Mouse (Mus musculus) liver, embryonic 12.5 days (tissue): Measurements from ENCODE around the gene Naa38. TPM values are rescaled to one million over a fixed set of nuclear protein-coding genes. Genes with fewer than 3 reads are reported as not detected.

Source experiments
- ATAC-seq: fragments of 200-750 bp; cut with Nextera tagmentation; 2 replicates; pipeline ENCODE4 v1.8.0; 2017; ENCODE audit warnings: moderate number of reproducible peaks, mild to moderate bottlenecking, moderate library complexity
- H3K27ac ChIP-seq: fragments of 300-500 bp; sonication (generic); 2 replicates; pipeline ENCODE4 v1.5.1; 2016; ENCODE audit warnings: mild to moderate bottlenecking
- H3K27me3 ChIP-seq: fragments of 300-500 bp; sonication (generic); replicated peaks from 2 replicates; pipeline ENCODE4 v1.6.1; 2016; ENCODE audit warnings: mild to moderate bottlenecking, moderate library complexity
- H3K36me3 ChIP-seq: fragments of 300-500 bp; sonication (generic); 2 replicates; pipeline ENCODE4 v1.6.1; 2016; ENCODE audit warnings: mild to moderate bottlenecking, moderate library complexity
- H3K4me1 ChIP-seq: fragments of 300-500 bp; sonication (generic); 2 replicates; pipeline ENCODE4 v1.6.1; 2016
- H3K4me2 ChIP-seq: fragments of 300-500 bp; sonication (generic); 2 replicates; pipeline ENCODE4 v1.6.1; 2016; ENCODE audit warnings: mild to moderate bottlenecking, moderate library complexity
- H3K4me3 ChIP-seq: fragments of 300-500 bp; sonication (generic); 2 replicates; pipeline ENCODE4 v1.5.1; 2016; ENCODE audit warnings: mild to moderate bottlenecking, moderate library complexity
- H3K9ac ChIP-seq: fragments of 300-500 bp; sonication (generic); 2 replicates; pipeline ENCODE4 v1.6.1; 2016; ENCODE audit warnings: mild to moderate bottlenecking, moderate library complexity
- H3K9me3 ChIP-seq: fragments of 300-500 bp; sonication (generic); replicated peaks from 2 replicates; pipeline ENCODE4 v1.6.1; 2016; ENCODE audit warnings: mild to moderate bottlenecking, moderate library complexity
- WGBS: fragments of 180-500 bp; shearing (Covaris S2); methylation state at CpG from one replicate; pipeline ENCODE4 v1.1.7; 2016; ENCODE audit not compliant: insufficient replicate concordance; 5-methylcytosine and 5-hydroxymethylcytosine counted together
- polyA plus RNA-seq: library from polyadenylated mRNA; unstranded; fragments of >200 nt; fragmentation: Nextera tagmentation; extraction: Ambion mirVana; gene quantifications from 2 replicates; pipeline ENCODE4 v1.2.1, GENCODE M21; 2016

Gene Naa38
- polyA plus RNA-seq, 1 experiment from 2014 or later = 119 TPM

- H3K4me1 ChIP-seq = peaks cover 84% of the 10 kb centered on the region
- H3K9me3 ChIP-seq = no peaks in the 10 kb centered on the region
- H3K9ac ChIP-seq = peak overlapping the region; percentile 88; the same call in 1 of the 2 replicates
- peak overlapping the region; percentile 98 for H3K4me2 ChIP-seq
- 0 out of 2 replicates have a peak, but pooled peaks cover 3% of the 10 kb centered on the region for H3K36me3 ChIP-seq
- H3K27me3 ChIP-seq = peaks cover 70% of the 10 kb centered on the region
- ATAC-seq = no peak
- peak overlapping the region; percentile 84 for H3K27ac ChIP-seq
- H3K4me3 ChIP-seq = peak overlapping the region; percentile 77
- 1% methylated on average over 22 of the region's 22 CpGs for WGBS
Measured at GRCm38 (mm10) chr11:69367616-69368355, 27.5 kb upstream of the Naa38 start.

GRCm38 (mm10) chr11:69368356-69369214 is 26.7 kb upstream of the Naa38 start:
- peaks cover 92% of the 10 kb centered on the region for H3K4me1 ChIP-seq

GRCm38 (mm10) chr11:69369215-69369989 is 25.9 kb upstream of the Naa38 start, which contains the start of gene Chd3:
Gene Chd3, minus strand, starts transcription at chr11:69369406.
- Histone ChIP-seq H3K27me3 (peaks cover 63% of the 10 kb centered on the region), H3K9ac (peak within 1 kb of the TSS; percentile 88), H3K4me1 (peaks cover 97% of the 10 kb centered on the region), H3K27ac (peak within 1 kb of the TSS; percentile 84), H3K9me3 (no peaks in the 10 kb centered on the region), H3K4me2 (peak within 1 kb of the TSS; percentile 98), H3K4me3 (peak within 1 kb of the TSS; percentile 77), H3K36me3 (no peaks in the 10 kb centered on the region)
- 22% methylated on average over 9 of the region's 34 CpGs for WGBS
- ATAC-seq = no peak

More at GRCm38 (mm10) chr11:69368356-69369214, 26.7 kb upstream of the Naa38 start:
- H3K4me2 ChIP-seq = peak overlapping the region; percentile 98
- WGBS = 2% methylated on average over 63 of the region's 106 CpGs
- peak overlapping the region; percentile 84 for H3K27ac ChIP-seq
- peak overlapping the region; percentile 88 for H3K9ac ChIP-seq
- H3K9me3 ChIP-seq = no peaks in the 10 kb centered on the region
- no peaks in the 10 kb centered on the region for H3K36me3 ChIP-seq
- ATAC-seq = no peak
- peaks cover 70% of the 10 kb centered on the region for H3K27me3 ChIP-seq
- H3K4me3 ChIP-seq = peak overlapping the region; percentile 77

- no peak for ATAC-seq
- Histone ChIP-seq H3K4me3 (peak overlapping the region; percentile 77), H3K9ac (peak overlapping the region; percentile 88; the same call in 1 of the 2 replicates), H3K36me3 (no peaks in the 10 kb centered on the region), H3K27ac (peak overlapping the region; percentile 88), H3K27me3 (peaks cover 55% of the 10 kb centered on the region), H3K9me3 (no peaks in the 10 kb centered on the region), H3K4me2 (peak overlapping the region; percentile 98), H3K4me1 (peaks cover 93% of the 10 kb centered on the region)
- 45% methylated on average over 2 of the region's 2 CpGs for WGBS
Measured at GRCm38 (mm10) chr11:69369990-69370816, 25.1 kb upstream of the Naa38 start.

- H3K4me3 ChIP-seq = no peak overlapping the region
- H3K36me3 ChIP-seq = no peaks in the 10 kb centered on the region
- ATAC-seq = no peak
- peaks cover 49% of the 10 kb centered on the region for H3K27me3 ChIP-seq
- peak overlapping the region; percentile 66 for H3K4me2 ChIP-seq
- H3K9me3 ChIP-seq = no peaks in the 10 kb centered on the region
- WGBS = 27% methylated on average over 9 of the region's 9 CpGs
- no peak overlapping the region for H3K9ac ChIP-seq
- H3K27ac ChIP-seq = peak overlapping the region; percentile 88
- H3K4me1 ChIP-seq = peaks cover 90% of the 10 kb centered on the region
Measured at GRCm38 (mm10) chr11:69370817-69371215, 24.5 kb upstream of the Naa38 start.

GRCm38 (mm10) chr11:69371601-69372000 is 23.7 kb upstream of the Naa38 start:
- Histone ChIP-seq H3K36me3 (no peaks in the 10 kb centered on the region), H3K4me1 (peaks cover 89% of the 10 kb centered on the region), H3K9me3 (no peaks in the 10 kb centered on the region), H3K9ac (peak overlapping the region; percentile 56), H3K4me2 (peak overlapping the region; percentile 66), H3K4me3 (no peak overlapping the region; the same call in 1 of the 2 replicates), H3K27me3 (peaks cover 41% of the 10 kb centered on the region), H3K27ac (peak overlapping the region; percentile 88)
- 63% methylated on average over 12 of the region's 12 CpGs for WGBS
- ATAC-seq = no peak

- peaks cover 35% of the 10 kb centered on the region for H3K27me3 ChIP-seq
- no peaks in the 10 kb centered on the region for H3K9me3 ChIP-seq
- peak overlapping the region; percentile 88 for H3K27ac ChIP-seq
- H3K9ac ChIP-seq = peak overlapping the region; percentile 56
- 0 out of 2 replicates have a peak, but pooled peaks have one; percentile 27 for ATAC-seq
- WGBS = 33% methylated on average over 12 of the region's 12 CpGs
- H3K36me3 ChIP-seq = no peaks in the 10 kb centered on the region
- peaks cover 87% of the 10 kb centered on the region for H3K4me1 ChIP-seq
- H3K4me3 ChIP-seq = peak overlapping the region; percentile 12; the same call in 1 of the 2 replicates
- peak overlapping the region; percentile 66 for H3K4me2 ChIP-seq
Measured at GRCm38 (mm10) chr11:69372056-69372779, 23.1 kb upstream of the Naa38 start.

GRCm38 (mm10) chr11:69372780-69373170 is 22.5 kb upstream of the Naa38 start:
- H3K4me3 ChIP-seq = peak overlapping the region; percentile 43

GRCm38 (mm10) chr11:69373223-69373965 is 21.9 kb upstream of the Naa38 start:
- Histone ChIP-seq H3K9me3 (no peaks in the 10 kb centered on the region), H3K36me3 (no peaks in the 10 kb centered on the region), H3K27ac (peak overlapping the region; percentile 88), H3K4me3 (peak overlapping the region; percentile 43), H3K4me1 (peaks cover 83% of the 10 kb centered on the region), H3K9ac (peak overlapping the region; percentile 56), H3K4me2 (peak overlapping the region; percentile 66), H3K27me3 (peaks cover 23% of the 10 kb centered on the region)
- peak; percentile 97 for ATAC-seq
- 58% methylated on average over 16 of the region's 16 CpGs for WGBS

More at GRCm38 (mm10) chr11:69372780-69373170, 22.5 kb upstream of the Naa38 start:
- Histone ChIP-seq H3K27me3 (peaks cover 30% of the 10 kb centered on the region), H3K9me3 (no peaks in the 10 kb centered on the region), H3K4me1 (peaks cover 86% of the 10 kb centered on the region), H3K9ac (peak overlapping the region; percentile 56; the same call in 1 of the 2 replicates), H3K4me2 (peak overlapping the region; percentile 66), H3K27ac (peak overlapping the region; percentile 88), H3K36me3 (no peaks in the 10 kb centered on the region)
- ATAC-seq = no peak
- 50% methylated on average over 3 of the region's 3 CpGs for WGBS

- Histone ChIP-seq H3K4me1 (peaks cover 69% of the 10 kb centered on the region), H3K9me3 (no peaks in the 10 kb centered on the region), H3K4me2 (no peak overlapping the region), H3K27me3 (0 out of 2 replicates have a peak, but pooled peaks cover 5% of the 10 kb centered on the region), H3K4me3 (no peak overlapping the region), H3K36me3 (no peaks in the 10 kb centered on the region), H3K9ac (no peak overlapping the region), H3K27ac (no peak overlapping the region)
- 65% methylated on average over 4 of the region's 4 CpGs for WGBS
- no peak for ATAC-seq
Measured at GRCm38 (mm10) chr11:69375646-69376045, 19.6 kb upstream of the Naa38 start.
